Mouse (Mus musculus): ENCODE data around the gene Tnk1.
"Not testable (repeated sequence)": the region's sequence is repeated elsewhere in the genome, so short reads cannot be mapped to it uniquely, and the experiment has no call there.

Gene Tnk1

GRCm38 (mm10) chr11:69878399-69878798 is 19.9 kb upstream of the Tnk1 start:
- no peak for DNase-seq

DNA sequence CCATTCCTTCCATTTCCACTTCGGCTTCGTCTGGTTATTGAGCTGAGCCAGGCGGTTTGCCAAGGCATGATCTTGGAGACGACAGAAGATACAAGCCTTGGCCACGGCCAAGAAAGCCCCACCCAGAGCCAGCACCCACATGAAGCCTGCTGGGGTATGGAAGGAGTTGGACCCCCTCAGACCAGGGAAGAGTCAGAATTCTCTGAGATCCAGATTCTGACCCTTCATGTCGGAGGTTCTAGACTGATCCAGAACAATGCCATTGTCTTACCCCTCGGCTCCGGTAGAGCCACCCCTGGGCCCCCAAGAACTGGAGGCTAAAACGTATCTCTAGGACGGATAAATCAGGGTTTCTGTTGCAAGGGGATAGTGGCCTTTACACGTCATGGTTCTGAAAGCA is 19.3 kb upstream of the Tnk1 start, which contains the start of gene Tmem95:
Gene Tmem95 (minus strand): TSS at position 141 of the 400 bp plus-strand sequence.
- peak; percentile 15 for DNase-seq

GRCm38 (mm10) chr11:69876867-69877266 is 18.3 kb upstream of the Tnk1 start:
- peak; percentile 97 for DNase-seq

- DNase-seq = no peak
Observed at GRCm38 (mm10) chr11:69876186-69876585, 17.7 kb upstream of the Tnk1 start.

DNA sequence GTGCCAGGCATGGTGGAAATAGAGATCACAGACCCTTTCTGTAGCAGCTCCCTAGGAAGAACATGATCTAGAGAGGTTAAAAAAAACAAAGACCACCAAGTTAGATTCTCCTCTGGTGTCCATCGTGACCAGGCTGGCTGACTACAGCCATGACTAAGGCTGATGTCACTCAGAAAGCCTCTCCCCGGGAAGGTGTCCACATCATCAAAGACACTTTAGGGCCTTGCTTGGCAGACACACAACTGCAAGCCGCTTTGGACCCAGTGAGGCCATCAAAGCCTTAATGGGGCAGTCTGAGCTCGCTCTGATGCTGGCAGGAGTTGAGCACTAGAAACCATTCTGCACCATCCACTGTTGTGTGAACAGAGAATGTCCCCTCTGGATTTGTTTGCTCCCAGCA is 13.9 kb upstream of the Tnk1 start:
- no peak for DNase-seq

- no peak for DNase-seq
Observed at GRCm38 (mm10) chr11:69871822-69872221, 13.3 kb upstream of the Tnk1 start.

GRCm38 (mm10) chr11:69870289-69871069 is 11.9 kb upstream of the Tnk1 start:
- DNase-seq = no peak

DNA sequence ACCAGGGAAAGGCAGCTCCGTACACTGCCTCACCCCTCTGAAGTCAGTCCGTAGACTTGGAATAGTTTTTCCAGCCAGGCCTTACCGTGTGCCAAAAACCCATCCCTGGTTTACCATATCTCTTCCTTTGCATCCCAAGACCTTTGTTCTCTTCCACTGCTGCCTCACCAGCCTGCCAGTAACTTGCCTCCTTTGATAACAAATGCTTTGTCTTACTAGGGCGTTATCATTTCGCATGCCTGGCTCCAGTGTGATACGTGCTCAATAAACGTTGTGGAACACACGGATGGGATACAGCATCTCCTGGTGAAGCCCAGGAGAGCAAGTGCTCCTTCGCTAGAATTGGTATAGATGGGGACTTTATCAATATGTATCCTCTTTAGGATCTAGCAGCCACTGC is 8.8 kb upstream of the Tnk1 start:
- no peak for DNase-seq

GRCm38 (mm10) chr11:69865561-69865960 is 7.0 kb upstream of the Tnk1 start:
- no peak for DNase-seq

GRCm38 (mm10) chr11:69864138-69864860 is 5.8 kb upstream of the Tnk1 start:
- no peak for DNase-seq

DNA sequence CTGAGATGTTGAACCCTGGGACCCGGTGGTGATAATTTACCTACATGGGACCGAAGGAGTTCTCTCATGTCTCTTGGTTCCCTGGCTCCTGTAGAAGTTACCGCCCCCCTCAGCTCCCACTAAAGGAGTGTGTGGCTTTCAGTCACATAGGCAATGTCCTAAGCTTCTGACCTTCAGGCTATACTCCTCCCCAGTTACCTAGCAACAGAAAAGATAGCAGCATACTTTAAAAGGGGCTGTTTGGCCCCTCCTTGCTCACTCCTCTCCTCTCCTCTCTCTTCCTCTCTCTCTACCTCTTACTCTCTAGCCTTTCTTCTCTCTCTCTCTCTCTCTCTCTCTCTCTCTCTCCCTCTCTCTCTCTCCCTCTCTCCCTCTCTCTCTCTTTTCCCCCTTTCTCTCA is 5.2 kb upstream of the Tnk1 start:
- DNase-seq = not testable (repeated sequence)

- DNase-seq = peak; percentile 82
Observed at GRCm38 (mm10) chr11:69855347-69855746, 3.2 kb downstream of the Tnk1 start.

DNA sequence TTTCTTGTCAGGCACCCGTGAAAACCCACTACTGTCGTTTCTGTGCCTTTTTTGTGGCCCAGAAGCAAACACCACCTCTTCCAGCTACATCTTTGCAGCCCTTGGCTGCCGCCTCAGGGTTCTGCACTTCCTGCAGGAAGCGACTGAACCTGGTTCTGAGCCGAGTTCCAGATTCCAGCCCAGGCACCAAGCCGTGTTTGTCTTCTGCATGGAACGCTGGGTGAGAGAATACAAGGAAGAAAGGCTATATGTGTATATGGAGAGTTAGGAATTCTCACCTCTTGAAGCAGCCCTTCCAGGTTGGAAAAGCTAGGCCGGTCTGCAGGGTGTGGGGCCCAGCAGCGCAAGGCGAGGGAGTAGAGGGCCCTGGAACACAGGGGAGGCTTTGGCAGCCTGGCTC is 3.9 kb downstream of the Tnk1 start:
- no peak for DNase-seq

DNA sequence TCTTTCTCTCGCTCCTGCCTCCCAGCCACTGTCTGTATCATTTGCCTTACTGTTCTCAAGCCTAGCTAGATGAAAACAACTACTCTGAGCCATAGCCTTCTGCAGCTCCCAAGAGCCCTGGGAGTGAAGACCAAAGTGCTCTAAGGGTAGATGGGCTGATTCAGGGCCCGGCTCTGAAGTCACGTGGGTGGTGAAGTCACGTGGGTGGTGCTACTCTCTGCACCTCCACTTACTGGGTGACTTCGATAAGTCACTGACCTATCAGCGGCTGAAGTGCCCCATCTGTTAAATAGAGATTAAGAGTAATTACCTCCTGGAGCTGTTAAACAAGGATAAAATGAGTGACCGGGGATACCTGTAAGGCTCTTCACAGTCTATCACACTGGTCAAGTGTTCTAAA is 4.5 kb downstream of the Tnk1 start:
- no peak for DNase-seq

GRCm38 (mm10) chr11:69850754-69851153 is 7.8 kb downstream of the Tnk1 start:
- peak; percentile 69 for DNase-seq

DNA sequence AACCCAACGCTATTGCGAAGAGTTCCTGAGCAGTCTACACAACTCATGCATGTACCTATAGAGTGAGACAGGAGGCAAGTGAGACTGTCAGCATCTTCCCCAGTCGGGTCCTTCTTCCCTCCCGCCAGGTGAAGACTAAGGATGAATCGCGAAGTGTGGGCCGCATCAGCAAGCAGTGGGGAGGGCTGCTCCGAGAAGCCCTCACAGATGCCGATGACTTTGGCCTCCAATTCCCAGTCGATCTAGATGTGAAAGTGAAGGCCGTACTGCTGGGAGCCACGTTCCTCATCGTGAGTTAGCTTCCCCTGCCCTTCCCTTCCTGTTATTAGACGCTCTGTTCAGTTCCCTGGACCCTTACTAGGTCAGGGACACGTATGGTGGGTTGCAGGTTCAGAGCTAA is 8.6 kb downstream of the Tnk1 start:
- no peak for DNase-seq

DNA sequence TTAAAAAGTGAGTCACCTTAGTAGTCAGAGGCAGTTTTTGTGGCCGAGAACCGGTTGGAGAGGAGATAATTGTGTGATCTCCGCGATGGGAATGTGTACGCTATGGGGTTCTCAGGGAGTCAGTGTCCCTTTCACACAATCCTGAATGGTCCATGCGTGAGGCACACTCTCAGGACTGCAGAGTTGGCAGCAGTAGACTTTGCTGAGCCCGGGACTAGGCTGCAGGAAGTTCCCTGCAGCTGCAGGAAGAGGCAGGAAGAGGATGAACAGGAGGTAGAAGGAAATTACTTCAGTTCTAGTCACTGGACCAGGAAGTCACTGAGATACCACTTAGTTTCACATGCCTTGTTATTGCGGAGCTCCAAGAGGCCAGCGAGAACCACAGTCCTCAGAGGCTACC is 9.4 kb downstream of the Tnk1 start:
- DNase-seq = no peak

- DNase-seq = no peak
Observed at GRCm38 (mm10) chr11:69848021-69848420, 10.5 kb downstream of the Tnk1 start.

- peak; percentile 56 for DNase-seq
Observed at GRCm38 (mm10) chr11:69846738-69847688, 11.5 kb downstream of the Tnk1 start.

- DNase-seq = peak; percentile 96
Observed at GRCm38 (mm10) chr11:69846198-69846680, 12.3 kb downstream of the Tnk1 start, which contains the start of gene Plscr3. TSS of gene Plscr3 (plus strand) at chr11:69846376.

GRCm38 (mm10) chr11:69838714-69839104 is 19.8 kb downstream of the Tnk1 start:
- no peak for DNase-seq

DNA sequence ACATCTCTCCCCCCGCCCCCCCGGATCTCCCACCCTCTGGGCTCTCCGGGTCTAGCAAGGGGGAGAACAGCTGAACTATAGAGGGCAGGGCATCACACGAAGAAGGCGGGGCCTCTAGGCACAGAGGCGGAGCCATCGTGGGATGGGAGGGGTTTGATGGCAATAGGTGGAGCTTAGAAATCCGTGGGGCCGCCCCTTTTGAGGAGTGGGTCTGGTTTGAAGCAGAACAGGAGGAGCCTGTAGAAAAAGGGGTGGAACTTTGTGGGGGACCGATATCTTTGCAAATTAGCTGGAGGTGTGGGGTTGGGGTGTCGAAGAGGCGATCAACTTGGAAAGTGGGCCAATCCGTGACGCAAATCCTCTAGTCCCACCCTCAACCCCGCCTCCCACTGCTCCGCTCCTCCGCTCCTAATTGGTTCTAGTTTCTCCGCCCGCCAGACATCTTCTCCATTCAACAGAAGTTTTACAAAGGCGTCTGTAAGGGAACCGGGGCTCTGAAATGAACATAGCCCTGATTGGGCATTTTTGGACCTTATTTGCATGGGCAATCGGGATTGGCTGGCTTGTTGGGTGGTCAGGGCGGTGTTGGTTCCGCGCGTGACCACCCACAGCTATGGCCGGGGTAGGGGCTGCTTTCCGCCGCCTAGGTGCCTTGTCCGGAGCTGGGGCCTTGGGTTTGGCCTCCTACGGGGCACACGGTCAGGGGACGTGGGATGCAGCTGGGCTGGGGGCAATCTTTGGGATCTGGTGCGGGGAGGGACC is 20.4 kb downstream of the Tnk1 start, which contains the start of gene Tmem256:
Gene Tmem256 (plus strand): TSS at position 563 of the 762 bp plus-strand sequence.
- DNase-seq = peak; percentile 92
